Mouse (Mus musculus) intestine, embryonic 15.5 days (tissue): ENCODE measurements around the gene Cyp2b13. TPM values are rescaled to one million over a fixed set of nuclear protein-coding genes. Genes with fewer than 3 reads are reported as not detected.
A peak's percentile ranks its signal among the peaks of the same experiment; 100 is the strongest.
"Not testable (repeated sequence)": the region's sequence is repeated elsewhere in the genome, so short reads cannot be mapped to it uniquely, and the experiment has no call there.

ENCODE experiments used
- ATAC-seq: fragments of 200-750 bp; cut with Nextera tagmentation; 2 replicates; pipeline ENCODE4 v1.8.0; 2017; ENCODE audit warnings: moderate TSS enrichment, moderate library complexity
- H3K27ac ChIP-seq: fragments of 300-500 bp; sonication (generic); 2 replicates; pipeline ENCODE4 v1.5.1; 2015; ENCODE audit warnings: mild to moderate bottlenecking, inconsistent platforms
- H3K27me3 ChIP-seq: fragments of 300-500 bp; sonication (generic); replicated peaks from 2 replicates; pipeline ENCODE4 v1.6.1; 2015; ENCODE audit warnings: inconsistent platforms
- H3K36me3 ChIP-seq: fragments of 300-500 bp; sonication (generic); 2 replicates; pipeline ENCODE4 v1.6.1; 2015; ENCODE audit warnings: inconsistent platforms
- H3K4me1 ChIP-seq: fragments of 300-500 bp; sonication (generic); replicated peaks from 2 replicates; pipeline ENCODE4 v1.6.1; 2015; ENCODE audit warnings: inconsistent platforms
- H3K4me2 ChIP-seq: fragments of 300-500 bp; sonication (generic); replicated peaks from 2 replicates; pipeline ENCODE4 v1.6.1; 2015; ENCODE audit warnings: mild to moderate bottlenecking, inconsistent platforms
- H3K4me3 ChIP-seq: fragments of 300-500 bp; sonication (generic); replicated peaks from 2 replicates; pipeline ENCODE4 v1.5.1; 2015; ENCODE audit warnings: inconsistent platforms
- H3K9ac ChIP-seq: fragments of 300-500 bp; sonication (generic); 2 replicates; pipeline ENCODE4 v1.6.1; 2015; ENCODE audit warnings: inconsistent platforms
- H3K9me3 ChIP-seq: fragments of 300-500 bp; sonication (generic); 2 replicates; pipeline ENCODE4 v1.6.1; 2016; ENCODE audit warnings: inconsistent platforms
- WGBS: fragments of 180-500 bp; shearing (Covaris S2); methylation state at CpG from one replicate; pipeline ENCODE4 v1.1.7; 2015; 5-methylcytosine and 5-hydroxymethylcytosine counted together
- polyA plus RNA-seq: library from polyadenylated mRNA; unstranded; fragments of >200 nt; fragmentation: Nextera tagmentation; extraction: Ambion mirVana; gene quantifications from 2 replicates; pipeline ENCODE4 v1.2.1, GENCODE M21; 2015

Gene Cyp2b13
- not detected in 2 replicates for polyA plus RNA-seq

GRCm38 (mm10) chr7:26061197-26061596 is at the start of gene Cyp2b13:
Gene Cyp2b13 (plus strand): TSS chr7:26061497.
- H3K36me3 ChIP-seq, H3K27me3 ChIP-seq, H3K9me3 ChIP-seq, H3K4me2 ChIP-seq, H3K27ac ChIP-seq, ATAC-seq, H3K4me3 ChIP-seq, H3K9ac ChIP-seq, H3K4me1 ChIP-seq: not testable (repeated sequence)
- 88% methylated on average over 2 of the region's 2 CpGs for WGBS

- not testable (repeated sequence) for H3K4me1 ChIP-seq, H3K27ac ChIP-seq, H3K36me3 ChIP-seq, ATAC-seq, H3K9ac ChIP-seq, H3K4me2 ChIP-seq, H3K27me3 ChIP-seq, H3K9me3 ChIP-seq, H3K4me3 ChIP-seq
- WGBS, result 100% methylated on average over 1 of the region's 3 CpGs
These were observed 41.4 kb upstream of the Cyp2b13 start for GRCm38 (mm10) chr7:26019814-26020332.

- not testable (repeated sequence) for ATAC-seq, H3K27me3 ChIP-seq
These were observed 6.2 kb upstream of the Cyp2b13 start for GRCm38 (mm10) chr7:26054885-26055630.

GRCm38 (mm10) chr7:26071677-26072076 is 10.4 kb downstream of the Cyp2b13 start:
- not testable (repeated sequence) for H3K4me1 ChIP-seq, H3K9ac ChIP-seq, H3K27me3 ChIP-seq, H3K36me3 ChIP-seq, H3K4me2 ChIP-seq, H3K9me3 ChIP-seq, H3K4me3 ChIP-seq, H3K27ac ChIP-seq
- WGBS, result 47% methylated on average over 29 of the region's 29 CpGs
- 0 out of 2 replicates have a peak, but pooled peaks have one; percentile 58 for ATAC-seq

More at GRCm38 (mm10) chr7:26054885-26055630, 6.2 kb upstream of the Cyp2b13 start:
- WGBS, result 83% methylated on average over 4 of the region's 4 CpGs
- H3K36me3 ChIP-seq, H3K27ac ChIP-seq, H3K9me3 ChIP-seq, H3K4me1 ChIP-seq, H3K4me2 ChIP-seq, H3K9ac ChIP-seq, H3K4me3 ChIP-seq: not testable (repeated sequence)

GRCm38 (mm10) chr7:26082595-26082994 is 21.3 kb downstream of the Cyp2b13 start:
- WGBS, result 61% methylated on average over 2 of the region's 2 CpGs
- no peak overlapping the region for H3K4me2 ChIP-seq
- H3K27ac ChIP-seq, result no peak overlapping the region
- H3K9me3 ChIP-seq, result no peaks in the 10 kb centered on the region
- H3K4me1 ChIP-seq, result no peaks in the 10 kb centered on the region
- H3K36me3 ChIP-seq, result no peaks in the 10 kb centered on the region
- H3K27me3 ChIP-seq, result no peaks in the 10 kb centered on the region
- H3K9ac ChIP-seq, result no peak overlapping the region
- no peak for ATAC-seq
- H3K4me3 ChIP-seq, result no peak overlapping the region

- ATAC-seq, result no peak
- 86% methylated on average over 1 of the region's 1 CpGs for WGBS
These were observed 26.1 kb downstream of the Cyp2b13 start for GRCm38 (mm10) chr7:26087391-26087790.

GRCm38 (mm10) chr7:26088578-26088977 is 27.3 kb downstream of the Cyp2b13 start:
- not testable (repeated sequence) for H3K4me3 ChIP-seq, H3K36me3 ChIP-seq, ATAC-seq, H3K27ac ChIP-seq, H3K9ac ChIP-seq, H3K4me1 ChIP-seq, H3K27me3 ChIP-seq, H3K4me2 ChIP-seq, H3K9me3 ChIP-seq

More at GRCm38 (mm10) chr7:26087391-26087790, 26.1 kb downstream of the Cyp2b13 start:
- Histone ChIP-seq H3K36me3 (no peaks in the 10 kb centered on the region), H3K27ac (no peak overlapping the region), H3K4me1 (no peaks in the 10 kb centered on the region), H3K27me3 (no peaks in the 10 kb centered on the region), H3K4me3 (no peak overlapping the region), H3K9me3 (no peaks in the 10 kb centered on the region), H3K4me2 (no peak overlapping the region), H3K9ac (no peak overlapping the region)

- not testable (repeated sequence) for H3K9me3 ChIP-seq
These were observed 78.3 kb downstream of the Cyp2b13 start for GRCm38 (mm10) chr7:26139623-26140022.

GRCm38 (mm10) chr7:26143657-26144056 is 82.4 kb downstream of the Cyp2b13 start:
- WGBS, result no CpG with 5 or more reads among the region's 3 CpGs
- H3K27ac ChIP-seq, H3K4me2 ChIP-seq, H3K36me3 ChIP-seq, H3K9ac ChIP-seq, H3K4me3 ChIP-seq, ATAC-seq, H3K27me3 ChIP-seq, H3K4me1 ChIP-seq, H3K9me3 ChIP-seq: not testable (repeated sequence)

More at GRCm38 (mm10) chr7:26139623-26140022, 78.3 kb downstream of the Cyp2b13 start:
- WGBS, result no CpG with 5 or more reads among the region's 2 CpGs
- not testable (repeated sequence) for H3K9ac ChIP-seq, H3K27me3 ChIP-seq, H3K4me1 ChIP-seq, H3K36me3 ChIP-seq, H3K4me3 ChIP-seq, H3K27ac ChIP-seq, H3K4me2 ChIP-seq, ATAC-seq

Other genes with a start within 250 kb of the Cyp2b13 start
- gene Cyp2s1, start 244.6 kb upstream of the Cyp2b13 start, polyA plus RNA-seq, result 33.2 and 35.9 TPM in 2 replicates
- not detected in 2 replicates for gene Cyp2b10, start 163.9 kb upstream of the Cyp2b13 start, polyA plus RNA-seq
- gene Cyp2b9, start 111.9 kb downstream of the Cyp2b13 start, polyA plus RNA-seq, result not detected in 2 replicates
- not detected in 2 replicates for gene Vmn1r184, start 198.8 kb downstream of the Cyp2b13 start, polyA plus RNA-seq
- not detected in 2 replicates for gene Cyp2a4, start 245.7 kb downstream of the Cyp2b13 start, polyA plus RNA-seq